Mouse (Mus musculus) embryo, embryonic 11 days (tissue): ENCODE results near the gene Rpn2.

ENCODE experiments used
- DNase-seq: peaks from one replicate; pipeline ENCODE4 v3.0.0-alpha.2; 2015

The Rpn2 gene

GRCm38 (mm10) chr2:157278717-157279415 is at the start of gene Rpn2:
Gene Rpn2 (plus strand): TSS chr2:157279017.
- DNase-seq, result peak; percentile 98

GRCm38 (mm10) chr2:157235946-157236345 is 42.9 kb upstream of the Rpn2 start:
- no peak for DNase-seq

- no peak for DNase-seq
Observed at GRCm38 (mm10) chr2:157245001-157245400, 33.8 kb upstream of the Rpn2 start.

GRCm38 (mm10) chr2:157245603-157246002 is 33.2 kb upstream of the Rpn2 start:
- DNase-seq, result no peak

GRCm38 (mm10) chr2:157248111-157248510 is 30.7 kb upstream of the Rpn2 start:
- peak; percentile 9 for DNase-seq

- DNase-seq, result peak; percentile 75
Observed at GRCm38 (mm10) chr2:157259720-157260119, 19.1 kb upstream of the Rpn2 start.

- no peak for DNase-seq
Observed at GRCm38 (mm10) chr2:157261930-157262329, 16.9 kb upstream of the Rpn2 start.

- no peak for DNase-seq
Observed at GRCm38 (mm10) chr2:157262506-157262905, 16.3 kb upstream of the Rpn2 start.

GRCm38 (mm10) chr2:157263101-157263500 is 15.7 kb upstream of the Rpn2 start:
- DNase-seq, result no peak

- no peak for DNase-seq
Observed at GRCm38 (mm10) chr2:157263832-157264231, 15.0 kb upstream of the Rpn2 start.

- DNase-seq, result no peak
Observed at GRCm38 (mm10) chr2:157279416-157279800, 591 bp downstream of the Rpn2 start, which contains the start of gene Mroh8. Gene Mroh8 (minus strand): TSS chr2:157279549.

GRCm38 (mm10) chr2:157283321-157283720 is 4.5 kb downstream of the Rpn2 start:
- DNase-seq, result no peak

GRCm38 (mm10) chr2:157287542-157287941 is 8.7 kb downstream of the Rpn2 start:
- DNase-seq, result peak; percentile 63

- DNase-seq, result no peak
Observed at GRCm38 (mm10) chr2:157288996-157289395, 10.2 kb downstream of the Rpn2 start.

- peak; percentile 75 for DNase-seq
Observed at GRCm38 (mm10) chr2:157292093-157292492, 13.3 kb downstream of the Rpn2 start.

GRCm38 (mm10) chr2:157296105-157296689 is 17.4 kb downstream of the Rpn2 start:
- no peak for DNase-seq

GRCm38 (mm10) chr2:157300051-157300450 is 21.2 kb downstream of the Rpn2 start:
- DNase-seq, result no peak

- no peak for DNase-seq
Observed at GRCm38 (mm10) chr2:157303096-157303495, 24.3 kb downstream of the Rpn2 start.

- DNase-seq, result no peak
Observed at GRCm38 (mm10) chr2:157306091-157307032, 27.5 kb downstream of the Rpn2 start.

- no peak for DNase-seq
Observed at GRCm38 (mm10) chr2:157307715-157308265, 29.0 kb downstream of the Rpn2 start.

GRCm38 (mm10) chr2:157308273-157308917 is 29.6 kb downstream of the Rpn2 start:
- no peak for DNase-seq

- no peak for DNase-seq
Observed at GRCm38 (mm10) chr2:157309611-157310010, 30.8 kb downstream of the Rpn2 start.
